Mouse (Mus musculus): Measurements from ENCODE around the gene Gdf2. TPM values are rescaled to one million over a fixed set of nuclear protein-coding genes. Genes with fewer than 3 reads are reported as not detected.

Gdf2 gene
- total and polyA plus RNA-seq, 2 experiments from 2014 or later = 0.06 to 0.37 TPM

DNA sequence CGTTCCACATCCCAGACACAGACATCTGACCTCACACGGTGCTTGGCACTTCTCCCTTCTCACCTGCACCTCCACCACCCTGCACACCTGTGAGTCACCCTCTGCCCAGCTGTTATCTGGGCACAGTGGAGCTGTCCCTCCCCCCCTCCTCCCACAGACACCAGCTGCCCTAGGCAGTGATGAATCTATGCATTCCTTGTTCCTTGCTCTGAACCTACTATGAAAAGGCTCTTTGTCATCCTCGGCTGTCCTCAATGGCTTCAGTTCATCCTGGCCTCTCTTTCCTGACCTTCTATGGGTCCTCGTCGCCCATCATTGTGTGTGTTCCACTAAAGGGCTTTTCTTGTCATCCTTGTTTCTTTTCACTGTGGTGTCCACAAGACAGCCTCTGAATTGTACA, 33.9 kb downstream of the Gdf2 start:
- H3K9me3 ChIP-seq (ENCODE audit: low read length) = no peaks in the 10 kb centered on the region
- H3K4me1 ChIP-seq (ENCODE audit: insufficient read depth, low read length) = 0 out of 2 replicates have a peak, but pooled peaks cover 5% of the 10 kb centered on the region
- no peaks in the 10 kb centered on the region for H3K36me3 ChIP-seq (ENCODE audit: insufficient read depth, low read length)
- no peak for TF ChIP-seq CTCF (IDR thresholded peaks at IDR 0.05; ENCODE audit: low read depth)
- ATAC-seq (peak; percentile 45; the same call in 1 of the 2 replicates), DNase-seq (ENCODE audit: low spot score) (no peak)
- H3K4me2 ChIP-seq (ENCODE audit: low read depth, low read length) = no peak overlapping the region
- no peak overlapping the region for H3K9ac ChIP-seq (replicated peaks; ENCODE audit: low read length)
- WGBS = 46% methylated on average over 5 of the region's 5 CpGs
- H3K27me3 ChIP-seq (ENCODE audit: insufficient read depth, low read length) = no peaks in the 10 kb centered on the region
- H3K4me3 ChIP-seq (ENCODE audit: low read length) = no peak overlapping the region
- no peak overlapping the region for H3K27ac ChIP-seq

DNA sequence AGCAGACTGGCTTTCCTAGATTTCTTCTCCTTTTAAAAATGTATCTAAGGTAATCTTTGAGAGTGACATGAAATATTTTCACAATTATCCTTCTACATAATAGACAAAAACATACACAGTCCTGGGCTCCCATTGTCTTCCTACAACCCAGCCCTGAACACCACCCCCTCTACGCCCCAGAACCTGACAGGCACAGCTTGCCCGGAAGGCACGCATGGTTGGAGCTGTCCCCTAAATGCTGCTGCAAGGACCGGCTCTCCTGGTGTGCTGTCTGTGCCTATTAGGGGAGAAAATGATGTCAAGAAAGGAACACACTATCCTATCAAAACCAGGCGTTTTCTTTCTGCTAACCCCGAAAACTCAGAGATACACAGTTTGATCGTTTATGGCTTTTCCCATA, 36.9 kb downstream of the Gdf2 start:
- Histone ChIP-seq H3K36me3 (ENCODE audit: insufficient read depth, low read length) (no peaks in the 10 kb centered on the region), H3K4me1 (ENCODE audit: insufficient read depth, low read length) (0 out of 2 replicates have a peak, but pooled peaks cover 5% of the 10 kb centered on the region), H3K9me3 (ENCODE audit: low read length) (no peaks in the 10 kb centered on the region), H3K27ac (0 out of 2 replicates have a peak overlapping the region, but pooled peaks have one; percentile 41), H3K9ac (replicated peaks; ENCODE audit: low read length) (peak overlapping the region; percentile 48; the same call in 1 of the 2 replicates), H3K27me3 (ENCODE audit: insufficient read depth, low read length) (no peaks in the 10 kb centered on the region), H3K4me3 (ENCODE audit: low read length) (peak overlapping the region; percentile 43), H3K4me2 (ENCODE audit: low read depth, low read length) (peak overlapping the region; percentile 89)
- no peak for TF ChIP-seq CTCF (IDR thresholded peaks at IDR 0.05; ENCODE audit: low read depth)
- no peak for ATAC-seq
- WGBS = 29% methylated on average over 7 of the region's 7 CpGs
- peak; percentile 40 for DNase-seq (ENCODE audit: low spot score)

DNA sequence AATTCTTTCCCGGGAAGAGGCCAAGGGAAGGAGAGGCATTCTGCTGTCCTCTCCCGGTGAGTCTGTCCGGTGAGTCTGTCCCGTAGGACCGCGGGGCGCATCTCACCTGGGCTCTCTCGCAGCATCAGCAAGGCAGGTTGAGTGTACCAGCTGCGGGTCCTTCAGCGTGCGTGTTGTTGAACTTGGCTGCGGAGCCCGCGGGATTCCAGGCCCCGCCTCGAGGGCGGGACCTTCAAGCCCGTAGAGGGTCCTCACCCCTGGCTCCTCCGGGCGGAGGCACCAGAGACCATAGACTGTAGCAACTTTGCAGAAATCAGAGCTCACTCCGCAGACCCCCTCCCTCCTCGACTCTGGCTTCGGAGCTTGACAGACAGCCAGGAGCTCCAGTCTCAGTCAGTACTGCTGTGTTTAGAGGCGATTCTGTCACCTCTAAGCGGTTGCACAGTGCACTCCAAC, 37.8 kb downstream of the Gdf2 start, which contains the start of gene Zfp488:
Gene Zfp488 (minus strand): TSS at position 161 of the 456 bp plus-strand sequence.
- Histone ChIP-seq H3K4me2 (ENCODE audit: low read depth, low read length) (peak within 1 kb of the TSS; percentile 89), H3K9me3 (ENCODE audit: low read length) (no peaks in the 10 kb centered on the region), H3K36me3 (ENCODE audit: insufficient read depth, low read length) (no peaks in the 10 kb centered on the region), H3K9ac (replicated peaks; ENCODE audit: low read length) (peak within 1 kb of the TSS; percentile 48), H3K4me1 (ENCODE audit: insufficient read depth, low read length) (0 out of 2 replicates have a peak, but pooled peaks cover 5% of the 10 kb centered on the region), H3K4me3 (ENCODE audit: low read length) (peak within 1 kb of the TSS; percentile 43), H3K27me3 (ENCODE audit: insufficient read depth, low read length) (no peaks in the 10 kb centered on the region), H3K27ac (peak within 1 kb of the TSS; percentile 41; the same call in 1 of the 2 replicates)
- ATAC-seq (peak; percentile 80), DNase-seq (ENCODE audit: low spot score) (peak; percentile 68)
- no peak for TF ChIP-seq CTCF (IDR thresholded peaks at IDR 0.05; ENCODE audit: low read depth)
- under 1% methylated on average over 25 of the region's 25 CpGs for WGBS

DNA sequence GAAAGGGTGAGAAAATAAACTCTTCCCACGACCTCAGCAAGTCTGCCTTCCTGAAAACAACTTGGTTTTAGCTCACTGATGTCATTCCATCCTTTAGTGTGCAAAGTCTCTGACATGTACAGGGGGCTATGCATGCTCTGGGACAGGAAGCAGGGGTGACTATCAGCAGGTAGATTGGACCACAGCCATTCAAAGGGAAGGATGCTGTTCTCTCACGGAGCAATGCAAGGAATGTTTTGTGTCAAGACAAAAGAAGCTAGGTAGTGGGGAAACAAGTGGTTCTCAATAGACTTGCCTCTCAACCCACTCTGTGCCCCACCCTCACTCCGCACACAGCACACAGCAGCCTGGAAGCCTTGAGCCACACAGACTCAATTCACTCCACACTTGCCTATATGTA, 48.4 kb downstream of the Gdf2 start:
- Histone ChIP-seq H3K4me1 (ENCODE audit: insufficient read depth, low read length) (no peaks in the 10 kb centered on the region), H3K36me3 (ENCODE audit: insufficient read depth, low read length) (no peaks in the 10 kb centered on the region), H3K9me3 (ENCODE audit: low read length) (no peaks in the 10 kb centered on the region), H3K4me2 (ENCODE audit: low read depth, low read length) (no peak overlapping the region), H3K27ac (no peak overlapping the region), H3K27me3 (ENCODE audit: insufficient read depth, low read length) (no peaks in the 10 kb centered on the region), H3K4me3 (ENCODE audit: low read length) (no peak overlapping the region), H3K9ac (replicated peaks; ENCODE audit: low read length) (no peak overlapping the region)
- no peak for ATAC-seq
- no peak for DNase-seq (ENCODE audit: low spot score)
- no peak for TF ChIP-seq CTCF (IDR thresholded peaks at IDR 0.05; ENCODE audit: low read depth)
- WGBS = 49% methylated on average over 3 of the region's 3 CpGs

DNA sequence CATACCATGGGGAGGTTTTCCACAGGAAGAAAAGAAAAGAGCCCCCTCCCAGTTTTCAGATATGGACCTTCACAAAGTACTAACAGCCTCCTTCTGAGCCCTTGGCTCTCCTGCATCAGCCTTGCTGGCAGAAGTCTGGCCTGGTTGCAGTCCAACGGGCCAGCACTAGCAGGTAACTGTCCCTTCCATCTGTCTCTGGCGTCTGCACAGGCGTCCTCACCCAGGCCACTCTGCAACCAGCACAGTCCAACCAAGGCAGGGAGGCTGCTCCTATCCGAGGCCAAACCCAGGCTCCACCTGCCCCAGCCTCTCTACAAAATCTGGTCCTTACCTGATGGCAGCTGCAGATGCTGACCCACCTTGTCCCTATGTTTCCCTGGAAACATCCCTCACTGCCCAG, 51.1 kb downstream of the Gdf2 start:
- H3K4me1 ChIP-seq (ENCODE audit: insufficient read depth, low read length) = no peaks in the 10 kb centered on the region
- no peaks in the 10 kb centered on the region for H3K36me3 ChIP-seq (ENCODE audit: insufficient read depth, low read length)
- no peak for ATAC-seq
- no peaks in the 10 kb centered on the region for H3K9me3 ChIP-seq (ENCODE audit: low read length)
- no peaks in the 10 kb centered on the region for H3K27me3 ChIP-seq (ENCODE audit: insufficient read depth, low read length)
- no peak for DNase-seq (ENCODE audit: low spot score)
- H3K4me2 ChIP-seq (ENCODE audit: low read depth, low read length) = no peak overlapping the region
- no peak overlapping the region for H3K27ac ChIP-seq
- no peak overlapping the region for H3K4me3 ChIP-seq (ENCODE audit: low read length)
- no peak for TF ChIP-seq CTCF (IDR thresholded peaks at IDR 0.05; ENCODE audit: low read depth)
- 81% methylated on average over 4 of the region's 4 CpGs for WGBS
- no peak overlapping the region for H3K9ac ChIP-seq (replicated peaks; ENCODE audit: low read length)

DNA sequence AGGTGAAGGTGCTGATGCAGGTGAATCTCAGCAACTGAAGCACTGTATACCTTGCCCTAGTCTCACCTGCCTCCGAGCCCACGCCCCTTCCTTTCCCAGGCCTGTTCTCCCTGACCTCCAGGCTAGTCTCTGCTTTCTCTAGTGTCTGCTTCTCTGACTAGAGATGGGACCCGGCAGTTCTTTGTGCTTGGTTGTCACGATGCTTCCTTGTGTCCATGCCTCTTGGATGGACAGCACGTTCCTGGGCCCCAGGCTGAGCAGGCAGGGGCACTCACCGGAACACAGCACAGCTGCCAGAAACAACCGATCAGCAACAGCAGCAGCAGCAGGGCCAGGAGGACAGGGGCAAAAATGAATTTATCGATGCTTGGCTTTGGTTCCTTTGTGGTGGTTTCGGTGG, 52.2 kb downstream of the Gdf2 start:
- Histone ChIP-seq H3K27me3 (ENCODE audit: insufficient read depth, low read length) (no peaks in the 10 kb centered on the region), H3K4me1 (ENCODE audit: insufficient read depth, low read length) (no peaks in the 10 kb centered on the region), H3K9ac (replicated peaks; ENCODE audit: low read length) (no peak overlapping the region), H3K27ac (no peak overlapping the region), H3K36me3 (ENCODE audit: insufficient read depth, low read length) (no peaks in the 10 kb centered on the region), H3K9me3 (ENCODE audit: low read length) (no peaks in the 10 kb centered on the region), H3K4me2 (ENCODE audit: low read depth, low read length) (no peak overlapping the region), H3K4me3 (ENCODE audit: low read length) (no peak overlapping the region)
- DNase-seq (ENCODE audit: low spot score) = no peak
- 87% methylated on average over 9 of the region's 9 CpGs for WGBS
- TF ChIP-seq CTCF (IDR thresholded peaks at IDR 0.05; ENCODE audit: low read depth) = no peak
- no peak for ATAC-seq

DNA sequence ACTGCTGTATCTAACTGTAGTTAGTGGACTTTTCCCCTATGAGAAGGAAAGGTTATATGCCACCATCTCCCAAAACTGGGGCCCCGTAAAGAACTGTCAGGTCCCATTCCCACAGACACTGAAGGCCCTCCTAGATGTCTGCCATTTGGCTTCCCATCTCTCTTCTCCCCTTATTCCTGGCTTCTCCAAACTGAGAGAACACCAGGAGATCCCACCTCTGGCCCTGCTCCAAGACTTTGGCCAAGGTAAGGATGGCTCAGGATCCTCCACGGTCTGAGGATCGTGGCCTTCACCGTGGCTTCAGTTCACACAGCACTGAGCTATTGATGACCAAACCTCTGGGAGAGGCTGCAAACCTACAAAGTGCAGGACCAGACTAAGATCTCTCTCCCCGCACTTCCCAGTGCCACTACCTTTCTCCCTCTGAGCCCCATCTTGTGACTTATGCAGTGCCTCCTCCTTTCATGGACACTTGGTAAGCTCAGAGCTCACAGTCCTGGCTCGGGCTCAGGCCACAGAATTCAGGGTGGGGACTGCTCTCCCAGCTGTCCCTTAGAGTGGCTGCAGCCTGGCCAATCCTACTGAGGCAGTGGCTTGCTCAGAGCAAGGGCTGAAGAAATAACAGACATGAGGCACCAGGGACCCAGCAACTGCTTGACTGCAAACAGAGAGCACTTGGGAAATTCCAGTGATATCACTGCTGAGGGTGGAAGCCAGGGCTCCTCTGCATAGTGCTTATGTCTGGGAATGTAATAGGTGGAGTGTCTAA, 52.9 kb downstream of the Gdf2 start:
- Histone ChIP-seq H3K4me3 (ENCODE audit: low read length) (no peak overlapping the region), H3K36me3 (ENCODE audit: insufficient read depth, low read length) (no peaks in the 10 kb centered on the region), H3K27ac (no peak overlapping the region), H3K4me1 (ENCODE audit: insufficient read depth, low read length) (no peaks in the 10 kb centered on the region), H3K9ac (replicated peaks; ENCODE audit: low read length) (no peak overlapping the region), H3K4me2 (ENCODE audit: low read depth, low read length) (no peak overlapping the region), H3K27me3 (ENCODE audit: insufficient read depth, low read length) (no peaks in the 10 kb centered on the region), H3K9me3 (ENCODE audit: low read length) (no peaks in the 10 kb centered on the region)
- DNase-seq (ENCODE audit: low spot score) (no peak), ATAC-seq (no peak)
- 92% methylated on average over 6 of the region's 6 CpGs for WGBS
- no peak for TF ChIP-seq CTCF (IDR thresholded peaks at IDR 0.05; ENCODE audit: low read depth)

Other genes starting within 250 kb of the Gdf2 start
- gene Gdf10, start 17.5 kb upstream of the Gdf2 start, total RNA-seq (2014; rRNA removed) = 31.0 and 32.9 TPM in 2 replicates
- 27.3 and 30.3 TPM in 2 replicates for gene Gdf10, start 17.5 kb upstream of the Gdf2 start, polyA plus RNA-seq (2015; fragmentation: Nextera tagmentation; extraction: Ambion mirVana)
- gene Rbp3, start 13.0 kb downstream of the Gdf2 start, total RNA-seq (2014; rRNA removed) = 1.2 and 1.4 TPM in 2 replicates
- gene Rbp3, start 13.0 kb downstream of the Gdf2 start, polyA plus RNA-seq (2015; fragmentation: Nextera tagmentation; extraction: Ambion mirVana) = 0.58 and 0.71 TPM in 2 replicates
- 6.5 and 7.7 TPM in 2 replicates for gene Zfp488, start 37.7 kb downstream of the Gdf2 start, total RNA-seq (2014; rRNA removed)
- gene Zfp488, start 37.7 kb downstream of the Gdf2 start, polyA plus RNA-seq (2015; fragmentation: Nextera tagmentation; extraction: Ambion mirVana) = 1.9 TPM in 2 replicates
- gene Gm30083, start 74.1 kb downstream of the Gdf2 start, total RNA-seq (2014; rRNA removed) = not detected in 2 replicates
- not detected in 2 replicates for gene Gm30083, start 74.1 kb downstream of the Gdf2 start, polyA plus RNA-seq (2015; fragmentation: Nextera tagmentation; extraction: Ambion mirVana)
- not detected in 2 replicates for gene Gm5460, start 75.7 kb downstream of the Gdf2 start, total RNA-seq (2014; rRNA removed)
- not detected in 2 replicates for gene Gm5460, start 75.7 kb downstream of the Gdf2 start, polyA plus RNA-seq (2015; fragmentation: Nextera tagmentation; extraction: Ambion mirVana)
- not detected in 2 replicates for gene Antxrl, start 111.7 kb downstream of the Gdf2 start, total RNA-seq (2014; rRNA removed)
- not detected in 2 replicates for gene Antxrl, start 111.7 kb downstream of the Gdf2 start, polyA plus RNA-seq (2015; fragmentation: Nextera tagmentation; extraction: Ambion mirVana)
- 0.11 TPM in 1 of 2 replicates, not detected in the other for gene Anxa8, start 144.9 kb downstream of the Gdf2 start, total RNA-seq (2014; rRNA removed)
- gene Anxa8, start 144.9 kb downstream of the Gdf2 start, polyA plus RNA-seq (2015; fragmentation: Nextera tagmentation; extraction: Ambion mirVana) = 0.37 and 0.90 TPM in 2 replicates
- gene A630023A22Rik, start 161.7 kb downstream of the Gdf2 start, total RNA-seq (2014; rRNA removed) = 2.2 TPM in 1 of 2 replicates, not detected in the other
- not detected in 2 replicates for gene A630023A22Rik, start 161.7 kb downstream of the Gdf2 start, polyA plus RNA-seq (2015; fragmentation: Nextera tagmentation; extraction: Ambion mirVana)
- 0.21 and 0.25 TPM in 2 replicates for gene Npy4r, start 211.4 kb downstream of the Gdf2 start, total RNA-seq (2014; rRNA removed)
- 0.11 and 0.24 TPM in 2 replicates for gene Npy4r, start 211.4 kb downstream of the Gdf2 start, polyA plus RNA-seq (2015; fragmentation: Nextera tagmentation; extraction: Ambion mirVana)

Data from hindbrain, postnatal 0 days (tissue).